19 mouse cellular contexts compared by ENCODE assay signal in the genomic region with DNA sequence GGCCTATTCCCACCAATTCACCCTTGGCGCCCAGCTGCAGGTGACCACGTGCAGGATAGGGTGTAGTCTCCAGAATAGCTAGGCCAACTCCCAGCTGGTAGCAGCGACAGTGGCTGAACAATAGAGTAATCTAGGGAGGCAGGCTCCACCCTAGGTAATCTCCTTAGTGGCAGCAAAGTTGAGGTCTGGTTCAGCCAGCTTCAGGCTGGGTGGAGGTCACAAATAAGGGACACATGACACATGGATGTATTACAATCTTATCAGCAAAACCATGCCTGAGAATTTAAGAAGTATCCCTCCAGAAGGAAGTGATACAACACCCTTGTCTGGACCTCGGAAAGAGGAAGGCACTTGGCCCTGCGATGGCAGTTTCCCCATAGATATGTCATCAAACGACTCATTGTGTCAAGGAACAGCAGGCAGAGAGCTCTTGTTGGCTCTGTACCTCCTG. TPM values are rescaled to one million over a fixed set of nuclear protein-coding genes. Genes with fewer than 3 reads are reported as not detected.
DNase-seq lines count a peak whose midpoint lies in the region; ATAC-seq and TF ChIP-seq lines count a peak whose summit lies in the region.
"Had no signal": no experiment of that assay in that cellular context is flagged by ENCODE, and none has a peak within 500 bp of the region (broad histone marks: within the 10 kb centered on the region; RNA-seq: fewer than 3 reads in every experiment).

No protein-coding gene starts in this region.

- H3K9ac ChIP-seq in liver, adult 2 months (ENCODE audit: low read depth, low read length): no peak overlapping the region
- H3K9ac ChIP-seq in midbrain, embryonic 15.5 days: no peak overlapping the region
- H3K9ac ChIP-seq: limb, embryonic 12.5 days had no signal

- no peak for ATAC-seq in midbrain, embryonic 15.5 days (replicated peaks)
- ATAC-seq: forebrain, embryonic 16.5 days; midbrain, embryonic 16.5 days had no signal

- no peaks in the 10 kb centered on the region for H3K4me1 ChIP-seq in liver, adult 2 months (ENCODE audit: control insufficient read depth, insufficient read depth, low read length)
- peaks cover 22% of the 10 kb centered on the region for H3K4me1 ChIP-seq in megakaryocyte, embryonic 14.5 days
- H3K4me1 ChIP-seq in midbrain, embryonic 15.5 days: no peaks in the 10 kb centered on the region
- H3K4me1 ChIP-seq: limb, embryonic 12.5 days had no signal

- no peak overlapping the region for H3K27ac ChIP-seq in liver, adult 2 months (replicated peaks; ENCODE audit: insufficient read depth, low read depth, low read length)
- no peak overlapping the region for H3K27ac ChIP-seq in midbrain, embryonic 15.5 days
- H3K27ac ChIP-seq: gastrocnemius, adult 2 months; limb, embryonic 12.5 days had no signal

- TF ChIP-seq CTCF in liver, adult 2 months (IDR thresholded peaks at IDR 0.05; ENCODE audit: low read depth, low read length): no peak

- no peak overlapping the region for H3K4me2 ChIP-seq in midbrain, embryonic 15.5 days
- H3K4me2 ChIP-seq: limb, embryonic 12.5 days had no signal

- no peak overlapping the region for H3K4me3 ChIP-seq in liver, adult 2 months (ENCODE audit: insufficient read depth, low read depth, low read length)
- H3K4me3 ChIP-seq in megakaryocyte, embryonic 14.5 days (replicated peaks): peak overlapping the region; percentile 43
- no peak overlapping the region for H3K4me3 ChIP-seq in midbrain, embryonic 15.5 days
- H3K4me3 ChIP-seq: gastrocnemius, adult 2 months; limb, embryonic 12.5 days had no signal

- intact Hi-C loops in gastrocnemius, postnatal 14 days (cut with DNase I; ENCODE audit: low total_unique reads): no loop called here

- TF ChIP-seq POLR2A in liver, adult 2 months (IDR thresholded peaks at IDR 0.05; ENCODE audit: extremely low read depth, insufficient read depth, low read length): no peak

- no peaks in the 10 kb centered on the region for H3K36me3 ChIP-seq in liver, adult 2 months (ENCODE audit: control insufficient read depth, insufficient read depth, low read length)
- no peaks in the 10 kb centered on the region for H3K36me3 ChIP-seq in megakaryocyte, embryonic 14.5 days (replicated peaks; ENCODE audit: low read length)
- no peaks in the 10 kb centered on the region for H3K36me3 ChIP-seq in midbrain, embryonic 15.5 days (replicated peaks)
- H3K36me3 ChIP-seq: limb, embryonic 12.5 days had no signal

- no peaks in the 10 kb centered on the region for H3K79me2 ChIP-seq in liver, adult 2 months (ENCODE audit: control insufficient read depth, insufficient read depth, low read length)

- H3K27me3 ChIP-seq in liver, adult 2 months (ENCODE audit: control insufficient read depth, insufficient read depth, low read length): no peaks in the 10 kb centered on the region
- peaks cover 23% of the 10 kb centered on the region for H3K27me3 ChIP-seq in megakaryocyte, embryonic 14.5 days (replicated peaks)
- no peaks in the 10 kb centered on the region for H3K27me3 ChIP-seq in midbrain, embryonic 15.5 days (replicated peaks)
- H3K27me3 ChIP-seq: limb, embryonic 12.5 days had no signal

- 65% methylated on average over 6 of the region's 6 CpGs for WGBS in liver, adult 2 months
- 71% methylated on average over 6 of the region's 6 CpGs for WGBS in midbrain, embryonic 15.5 days

- DNase-seq in A20 (ENCODE audit: low read depth, low spot score) (peak; percentile 26), ZHBTc4 (ENCODE audit: low read depth, low spot score) (peak; percentile 7)
- DNase-seq in liver, adult 2 months (ENCODE audit: extremely low read depth, low read depth, low spot score): peak; percentile 21
- no peak for DNase-seq in gastrocnemius, postnatal 14 days
- no peak for DNase-seq in cerebellum, postnatal 10 days
- DNase-seq: adrenal gland, adult 2 months; cerebellum, adult 8-10 months; gastrocnemius, adult 2 months; heart, postnatal 14 days; kidney, adult 8-10 months; kidney, postnatal 4 days; layer of hippocampus, postnatal 36 days; lung, postnatal 14 days; right cerebral cortex, postnatal 25 days had no signal

- no peaks in the 10 kb centered on the region for H3K9me3 ChIP-seq in megakaryocyte, embryonic 14.5 days
- no peaks in the 10 kb centered on the region for H3K9me3 ChIP-seq in midbrain, embryonic 15.5 days
- H3K9me3 ChIP-seq: limb, embryonic 12.5 days had no signal

RNA-seq across cellular contexts. Expression of gene Fgf2, which starts 16.1 kb away (rescaled TPM):
- 0.46 and 0.67 TPM in 2 replicates for total RNA-seq in liver, adult 2 months (2014; rRNA removed)
- polyA plus RNA-seq in liver, adult 2 months (2012; rRNA removed): 0.07 and 0.11 TPM in 2 replicates
- polyA plus RNA-seq in megakaryocyte, embryonic 14.5 days (2012; ENCODE audit: insufficient read depth, low replicate concordance): not detected in 2 replicates
- polyA plus RNA-seq in midbrain, embryonic 15.5 days (2015; fragmentation: Nextera tagmentation; extraction: Ambion mirVana): 0.34 and 0.51 TPM in 2 replicates
- 10 to 100 TPM in 1 of 2 experiments, 1 to 10 TPM in 1; 8.1 to 10.9 TPM for total RNA-seq in gastrocnemius, postnatal 14 days (2021)

RNA-seq across cellular contexts. Expression of gene Cetn4, which starts 19.5 kb away (rescaled TPM):
- 0.18 and 0.74 TPM in 2 replicates for total RNA-seq in liver, adult 2 months (2014; rRNA removed)
- polyA plus RNA-seq in liver, adult 2 months (2012; rRNA removed): not detected in 2 replicates
- polyA plus RNA-seq in megakaryocyte, embryonic 14.5 days (2012; ENCODE audit: insufficient read depth, low replicate concordance): 7.8 TPM in 1 of 2 replicates, not detected in the other
- polyA plus RNA-seq in midbrain, embryonic 15.5 days (2015; fragmentation: Nextera tagmentation; extraction: Ambion mirVana): 2.1 and 2.8 TPM in 2 replicates
- total RNA-seq in gastrocnemius, postnatal 14 days (2021): under 1 TPM; 0.29 to 0.57 TPM

RNA-seq across cellular contexts. Expression of gene Bbs12, which starts 19.7 kb away (rescaled TPM):
- total RNA-seq in liver, adult 2 months (2014; rRNA removed): 0.94 and 1.1 TPM in 2 replicates
- 0.09 and 0.14 TPM in 2 replicates for polyA plus RNA-seq in liver, adult 2 months (2012; rRNA removed)
- not detected in 2 replicates for polyA plus RNA-seq in megakaryocyte, embryonic 14.5 days (2012; ENCODE audit: insufficient read depth, low replicate concordance)
- polyA plus RNA-seq in midbrain, embryonic 15.5 days (2015; fragmentation: Nextera tagmentation; extraction: Ambion mirVana): 4.9 and 5.0 TPM in 2 replicates
- total RNA-seq in gastrocnemius, postnatal 14 days (2021): under 1 TPM; 0.53 to 0.78 TPM

Comparison
In these comparisons a context has a peak if more than half of its experiments do, and no peak if none do; other contexts are left out.
1. DNase-seq: peak in A20 (single experiment), ZHBTc4 (single experiment) and liver, adult 2 months (single experiment); none in gastrocnemius, postnatal 14 days (single experiment) and cerebellum, postnatal 10 days (0 of 2).